Mouse (Mus musculus) liver, embryonic 14.5 days (tissue): ENCODE results near the gene Ipo4.

Experiments used
- CTCF ChIP-seq: IDR thresholded peaks from 2 replicates; pipeline ENCODE4 v1.5.1; 2016; ENCODE audit warnings: antibody characterized with exemption, low read depth, control low read depth
- EP300 ChIP-seq: IDR thresholded peaks from 2 replicates; pipeline ENCODE4 v1.6.1; 2016; ENCODE audit warnings: antibody characterized with exemption, low read depth

DNA sequence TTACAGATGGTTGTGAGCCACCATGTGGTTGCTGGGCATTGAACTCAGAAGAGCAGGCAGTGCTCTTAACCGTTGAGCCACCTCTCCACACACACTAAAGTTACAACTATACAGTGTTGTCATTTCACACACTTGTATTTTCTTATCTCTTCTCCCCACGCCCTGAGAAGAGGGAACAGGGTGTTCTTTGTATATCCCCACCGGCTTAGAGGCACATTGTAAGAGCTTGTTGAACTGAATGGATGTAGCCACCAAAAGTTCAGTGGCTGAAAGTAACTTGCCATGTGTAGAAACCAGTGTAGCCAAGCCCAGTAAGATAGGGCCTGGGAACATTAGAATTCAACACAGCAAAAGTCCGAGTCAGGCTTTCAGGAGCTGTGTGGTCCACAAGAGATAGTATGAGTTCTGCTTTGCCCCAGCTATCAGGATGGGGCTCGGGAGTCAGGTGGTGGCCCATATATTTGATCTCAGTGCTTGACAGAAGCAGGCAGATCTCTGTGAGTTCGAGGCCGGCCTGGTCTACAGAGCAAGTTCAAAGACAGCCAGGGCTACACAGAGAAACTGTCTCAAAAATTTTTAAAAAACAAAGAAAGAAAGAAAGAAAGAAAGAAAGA lies 21.1 kb downstream of the Ipo4 start:
- TF ChIP-seq CTCF (no peak), EP300 (peak; percentile 84)
